Comparison of ENCODE assay signal across 14 mouse cellular contexts in genomic region chr5:122730776-122731175, GRCm38 (mm10). TPM values are rescaled to one million over a fixed set of nuclear protein-coding genes. Genes with fewer than 3 reads are reported as not detected.
DNase-seq lines count a peak whose midpoint lies in the region; ATAC-seq and TF ChIP-seq lines count a peak whose summit lies in the region.
"Had no signal": no experiment of that assay in that cellular context is flagged by ENCODE, and none has a peak within 500 bp of the region (broad histone marks: within the 10 kb centered on the region; RNA-seq: fewer than 3 reads in every experiment).

No protein-coding gene starts in this region.

- no peak overlapping the region for H3K27ac ChIP-seq in kidney, embryonic 16.5 days (ENCODE audit: low read length)
- no peak overlapping the region for H3K27ac ChIP-seq in kidney, embryonic 14.5 days (ENCODE audit: low read depth, low read length)
- H3K27ac ChIP-seq in intestine, postnatal 0 days (ENCODE audit: low read depth, low read length): no peak overlapping the region
- H3K27ac ChIP-seq: forebrain, embryonic 12.5 days; heart, adult 2 months had no signal

- peak; percentile 36 for DNase-seq in kidney, adult 11 months
- DNase-seq in kidney, adult 9 months: peak; percentile 48
- peak; percentile 16 for DNase-seq in kidney, postnatal 14 days
- DNase-seq in MN1 (ENCODE audit: low spot score): no peak
- DNase-seq: cerebellum, adult 9-11 months had no signal

- H3K36me3 ChIP-seq in kidney, embryonic 16.5 days (ENCODE audit: insufficient read depth, low read length): no peaks in the 10 kb centered on the region
- H3K36me3 ChIP-seq in kidney, embryonic 14.5 days (ENCODE audit: control insufficient read depth, insufficient read depth, low read length): no peaks in the 10 kb centered on the region; the same call in 1 of the 2 replicates
- H3K36me3 ChIP-seq in intestine, postnatal 0 days (ENCODE audit: control insufficient read depth, insufficient read depth): peaks cover 25% of the 10 kb centered on the region; the same call in 1 of the 2 replicates

- no peak for ATAC-seq in kidney, embryonic 16.5 days (ENCODE audit: low FRiP score, low TSS enrichment)
- ATAC-seq in kidney, embryonic 14.5 days (ENCODE audit: low FRiP score, low TSS enrichment): no peak
- 0 out of 2 replicates have a peak, but pooled peaks have one; percentile 22 for ATAC-seq in intestine, postnatal 0 days
- ATAC-seq: forebrain, embryonic 16.5 days had no signal

- no peaks in the 10 kb centered on the region for H3K9me3 ChIP-seq in kidney, embryonic 16.5 days (ENCODE audit: low read length)
- H3K9me3 ChIP-seq in kidney, embryonic 14.5 days (ENCODE audit: control insufficient read depth, low read length): no peaks in the 10 kb centered on the region
- H3K9me3 ChIP-seq in intestine, postnatal 0 days (ENCODE audit: control insufficient read depth): no peaks in the 10 kb centered on the region
- H3K9me3 ChIP-seq: embryonic facial prominence, embryonic 13.5 days; forebrain, embryonic 12.5 days; heart, embryonic 12.5 days had no signal

- no peak for TF ChIP-seq CTCF in intestine, postnatal 0 days (IDR thresholded peaks at IDR 0.05; ENCODE audit: low read depth)

- peaks cover 29% of the 10 kb centered on the region; the same call in 1 of the 2 replicates for H3K4me1 ChIP-seq in kidney, embryonic 16.5 days (ENCODE audit: insufficient read depth, low read length)
- H3K4me1 ChIP-seq in kidney, embryonic 14.5 days (ENCODE audit: control insufficient read depth, insufficient read depth, low read length): peaks cover 20% of the 10 kb centered on the region
- no peaks in the 10 kb centered on the region for H3K4me1 ChIP-seq in intestine, postnatal 0 days (replicated peaks; ENCODE audit: control insufficient read depth, insufficient read depth, low read length)

- H3K27me3 ChIP-seq in kidney, embryonic 16.5 days (ENCODE audit: insufficient read depth, low read length): no peaks in the 10 kb centered on the region
- no peaks in the 10 kb centered on the region for H3K27me3 ChIP-seq in kidney, embryonic 14.5 days (ENCODE audit: control insufficient read depth, insufficient read depth, low read length)
- no peaks in the 10 kb centered on the region for H3K27me3 ChIP-seq in intestine, postnatal 0 days (replicated peaks; ENCODE audit: control insufficient read depth, insufficient read depth, low read length)
- H3K27me3 ChIP-seq: CH12.LX; embryonic facial prominence, embryonic 13.5 days; forebrain, embryonic 12.5 days; heart, embryonic 12.5 days had no signal

- H3K9ac ChIP-seq in kidney, embryonic 16.5 days (replicated peaks; ENCODE audit: low read length): no peak overlapping the region
- no peak overlapping the region for H3K9ac ChIP-seq in kidney, embryonic 14.5 days (ENCODE audit: low read depth, low read length)
- H3K9ac ChIP-seq in intestine, postnatal 0 days (ENCODE audit: low read depth, low read length): no peak overlapping the region
- H3K9ac ChIP-seq: forebrain, embryonic 12.5 days; heart, embryonic 12.5 days had no signal

- H3K4me3 ChIP-seq in kidney, embryonic 16.5 days (ENCODE audit: low read length): no peak overlapping the region
- no peak overlapping the region for H3K4me3 ChIP-seq in kidney, embryonic 14.5 days (ENCODE audit: low read length)
- no peak overlapping the region for H3K4me3 ChIP-seq in intestine, postnatal 0 days (ENCODE audit: low read depth, low read length)
- H3K4me3 ChIP-seq: embryonic facial prominence, embryonic 13.5 days; forebrain, embryonic 12.5 days; heart, adult 2 months; heart, embryonic 12.5 days had no signal

- H3K4me2 ChIP-seq in kidney, embryonic 16.5 days (replicated peaks; ENCODE audit: low read depth, low read length): no peak overlapping the region
- no peak overlapping the region for H3K4me2 ChIP-seq in kidney, embryonic 14.5 days (replicated peaks; ENCODE audit: low read depth, low read length)
- no peak overlapping the region for H3K4me2 ChIP-seq in intestine, postnatal 0 days (replicated peaks; ENCODE audit: low read depth)
- H3K4me2 ChIP-seq: forebrain, embryonic 12.5 days; heart, embryonic 12.5 days had no signal

- WGBS in kidney, embryonic 16.5 days: 89% methylated on average over 10 of the region's 10 CpGs
- 86% methylated on average over 10 of the region's 10 CpGs for WGBS in kidney, embryonic 14.5 days
- WGBS in intestine, postnatal 0 days: 54% methylated on average over 10 of the region's 10 CpGs

RNA-seq across cellular contexts. Expression of gene P2rx4, which starts 23.4 kb away (rescaled TPM):
- 25.0 and 26.1 TPM in 2 replicates for polyA plus RNA-seq in kidney, embryonic 16.5 days (2015; fragmentation: Nextera tagmentation; extraction: Ambion mirVana)
- 14.0 and 14.8 TPM in 2 replicates for polyA plus RNA-seq in kidney, embryonic 14.5 days (2014; fragmentation: Nextera tagmentation; extraction: Ambion mirVana)
- polyA plus RNA-seq in intestine, postnatal 0 days (2015; fragmentation: Nextera tagmentation; extraction: Ambion mirVana): 90.3 and 104 TPM in 2 replicates

RNA-seq across cellular contexts. Expression of gene Camkk2, which starts 48.4 kb away (rescaled TPM):
- 35.6 and 44.7 TPM in 2 replicates for polyA plus RNA-seq in kidney, embryonic 16.5 days (2015; fragmentation: Nextera tagmentation; extraction: Ambion mirVana)
- polyA plus RNA-seq in kidney, embryonic 14.5 days (2014; fragmentation: Nextera tagmentation; extraction: Ambion mirVana): 25.0 and 40.9 TPM in 2 replicates
- 11.0 and 13.4 TPM in 2 replicates for polyA plus RNA-seq in intestine, postnatal 0 days (2015; fragmentation: Nextera tagmentation; extraction: Ambion mirVana)
